Mouse (Mus musculus) neural tube, embryonic 10.5 days (tissue): Measurements from ENCODE around the gene Hs6st1.
"Not testable (repeated sequence)": the region's sequence is repeated elsewhere in the genome, so short reads cannot be mapped to it uniquely, and the experiment has no call there.

Experiments used
- DNase-seq: peaks from one replicate; pipeline ENCODE4 v3.0.0-alpha.2; 2017; ENCODE audit warnings: low spot score; ENCODE audit errors: extremely low spot score

The Hs6st1 gene

DNA sequence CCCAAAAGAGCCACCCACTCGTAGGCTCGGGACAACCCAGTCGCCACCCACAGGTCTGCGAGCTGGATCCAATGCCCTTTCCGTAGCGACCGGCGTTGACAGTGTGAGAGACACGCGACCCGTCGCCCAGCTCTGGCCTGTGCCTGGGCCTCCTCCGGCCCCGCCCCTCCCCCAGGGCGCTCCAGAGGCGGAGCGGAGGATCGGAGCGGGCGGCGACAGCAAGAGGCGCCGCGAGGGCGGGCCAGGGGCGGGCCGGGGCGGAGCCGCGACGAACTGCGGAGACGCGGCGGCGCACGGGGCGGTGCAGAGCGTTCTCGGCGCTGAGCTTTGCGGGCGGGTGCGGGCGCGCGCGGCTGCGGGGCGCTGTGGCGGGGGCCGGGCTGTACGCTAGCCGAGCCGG is at the start of gene Hs6st1:
Gene Hs6st1, plus strand, starts transcription at position 325 of the 400 bp plus-strand sequence.
- DNase-seq: peak; percentile 90

DNA sequence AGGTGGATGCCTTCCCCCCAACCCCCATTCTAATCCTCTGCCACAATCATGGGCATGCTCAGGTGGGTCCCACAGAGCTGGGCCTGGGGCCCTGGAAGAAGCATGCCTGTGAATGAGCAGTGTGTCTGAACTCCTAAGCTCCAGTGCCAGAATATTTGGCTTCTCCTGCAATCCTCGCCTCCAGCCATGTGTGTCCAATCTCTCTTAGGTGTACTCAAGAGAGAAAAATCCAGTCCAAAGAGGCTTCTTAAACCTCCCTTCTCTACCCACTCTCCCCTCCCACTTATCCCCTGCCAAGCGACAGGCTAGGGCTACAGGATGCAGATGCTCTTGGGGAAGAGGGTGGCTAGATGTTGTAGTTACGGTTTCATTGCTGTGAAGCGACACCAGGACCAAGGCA is 49.6 kb upstream of the Hs6st1 start:
- no peak for DNase-seq

- no peak for DNase-seq
Measured at GRCm38 (mm10) chr1:36019161-36019560, 49.0 kb upstream of the Hs6st1 start.

- no peak for DNase-seq
Measured at GRCm38 (mm10) chr1:36020315-36020714, 47.9 kb upstream of the Hs6st1 start.

DNA sequence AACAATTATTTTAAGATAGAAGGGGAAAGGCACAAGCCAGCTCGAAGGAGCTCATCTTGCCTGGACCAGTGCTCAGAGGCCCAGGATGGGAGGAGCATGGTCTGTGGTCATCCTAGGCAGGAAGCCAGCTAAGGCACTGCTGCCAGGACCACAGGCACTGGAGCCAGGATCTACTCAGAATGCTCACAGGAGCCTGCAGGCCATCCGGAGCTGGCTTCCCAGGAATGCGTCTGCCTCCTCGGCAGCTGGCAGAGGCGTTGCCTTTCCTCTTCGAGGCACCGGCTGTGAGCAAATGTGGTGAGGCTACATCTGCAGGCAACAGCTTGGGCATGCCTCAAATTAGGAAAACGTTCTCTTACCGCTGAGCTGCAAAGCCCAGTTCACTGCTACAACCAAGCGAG is 37.8 kb upstream of the Hs6st1 start:
- DNase-seq: peak; percentile 26

DNA sequence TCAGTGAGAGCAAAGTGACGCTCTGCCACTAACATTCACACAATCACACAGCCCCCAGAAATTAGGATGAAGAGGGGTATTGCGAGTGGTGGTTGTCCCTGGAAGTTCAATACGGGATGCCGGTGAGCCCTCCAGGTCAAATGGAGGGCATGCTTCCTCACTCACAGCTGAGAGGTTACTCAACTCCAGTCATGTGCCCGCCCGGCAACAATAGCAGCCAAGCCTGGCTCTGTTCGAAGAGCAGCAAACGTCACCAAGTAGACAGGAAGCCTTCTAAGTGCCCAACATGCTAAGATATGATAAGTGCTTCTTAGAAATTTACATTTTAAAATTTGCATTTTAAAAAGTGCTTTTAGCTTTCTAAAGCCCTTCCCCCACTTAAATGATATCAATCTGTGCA is 29.4 kb upstream of the Hs6st1 start:
- peak; percentile 7 for DNase-seq

DNA sequence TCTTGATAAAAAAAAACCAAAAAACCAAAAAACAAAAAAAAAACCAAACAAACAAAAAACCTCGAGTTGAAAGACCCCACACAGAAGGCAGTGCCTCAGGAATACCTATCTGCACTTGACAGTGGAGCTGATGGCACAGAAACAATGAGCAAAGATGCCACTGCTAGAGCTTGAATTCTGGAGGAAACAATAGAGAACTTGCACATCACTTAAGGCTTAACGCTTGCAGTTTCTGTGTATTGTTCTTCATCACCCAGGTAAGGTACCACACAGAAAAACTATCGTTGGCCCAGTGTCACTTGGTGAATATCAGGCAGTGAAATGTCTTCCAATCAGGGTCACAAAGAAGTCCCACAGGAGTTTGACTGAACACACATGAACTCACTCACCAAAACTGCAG is 26.1 kb upstream of the Hs6st1 start:
- peak; percentile 6 for DNase-seq

- DNase-seq: not testable (repeated sequence)
Measured at GRCm38 (mm10) chr1:36043793-36044192, 24.4 kb upstream of the Hs6st1 start.

DNA sequence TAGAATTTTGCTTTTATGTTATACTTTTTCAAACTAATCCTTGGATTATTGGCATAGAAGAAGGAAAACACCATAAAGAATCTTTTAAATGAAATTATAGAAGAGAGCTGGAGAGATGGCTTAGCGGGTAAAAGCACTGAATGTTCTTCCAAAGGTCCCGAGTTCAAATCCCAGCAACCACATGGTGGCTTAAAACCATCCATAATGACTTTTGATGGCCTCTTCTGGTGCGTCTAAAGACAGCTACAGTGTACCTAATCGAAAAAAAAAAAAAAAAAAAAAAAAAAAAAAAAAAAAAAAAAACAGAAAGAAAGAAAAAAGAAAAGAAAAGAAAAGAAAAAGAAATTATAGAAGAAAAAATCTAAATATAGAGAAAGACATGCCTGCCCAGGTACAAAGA is 23.9 kb upstream of the Hs6st1 start:
- no peak for DNase-seq

GRCm38 (mm10) chr1:36052672-36053071 is 15.5 kb upstream of the Hs6st1 start:
- DNase-seq: peak; percentile 5

DNA sequence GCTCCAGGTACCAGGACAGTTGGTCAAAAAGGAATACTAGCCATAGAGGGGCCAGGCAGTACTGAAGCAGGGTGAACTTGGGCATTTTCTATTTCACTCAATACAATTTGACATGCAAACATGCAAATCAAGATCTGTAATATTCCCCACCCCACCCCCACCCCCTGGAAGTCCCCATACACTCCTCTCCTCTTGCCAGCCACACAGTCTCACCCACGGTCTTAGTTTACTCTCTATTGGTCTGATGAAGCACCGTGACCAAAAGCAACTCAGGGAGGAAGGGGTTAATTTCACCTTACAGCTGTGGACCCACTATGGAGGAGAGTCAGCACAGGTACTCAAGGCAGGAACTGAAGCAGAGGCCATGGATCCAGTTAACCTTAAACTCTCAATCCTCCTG is 14.6 kb upstream of the Hs6st1 start:
- peak; percentile 4 for DNase-seq

DNA sequence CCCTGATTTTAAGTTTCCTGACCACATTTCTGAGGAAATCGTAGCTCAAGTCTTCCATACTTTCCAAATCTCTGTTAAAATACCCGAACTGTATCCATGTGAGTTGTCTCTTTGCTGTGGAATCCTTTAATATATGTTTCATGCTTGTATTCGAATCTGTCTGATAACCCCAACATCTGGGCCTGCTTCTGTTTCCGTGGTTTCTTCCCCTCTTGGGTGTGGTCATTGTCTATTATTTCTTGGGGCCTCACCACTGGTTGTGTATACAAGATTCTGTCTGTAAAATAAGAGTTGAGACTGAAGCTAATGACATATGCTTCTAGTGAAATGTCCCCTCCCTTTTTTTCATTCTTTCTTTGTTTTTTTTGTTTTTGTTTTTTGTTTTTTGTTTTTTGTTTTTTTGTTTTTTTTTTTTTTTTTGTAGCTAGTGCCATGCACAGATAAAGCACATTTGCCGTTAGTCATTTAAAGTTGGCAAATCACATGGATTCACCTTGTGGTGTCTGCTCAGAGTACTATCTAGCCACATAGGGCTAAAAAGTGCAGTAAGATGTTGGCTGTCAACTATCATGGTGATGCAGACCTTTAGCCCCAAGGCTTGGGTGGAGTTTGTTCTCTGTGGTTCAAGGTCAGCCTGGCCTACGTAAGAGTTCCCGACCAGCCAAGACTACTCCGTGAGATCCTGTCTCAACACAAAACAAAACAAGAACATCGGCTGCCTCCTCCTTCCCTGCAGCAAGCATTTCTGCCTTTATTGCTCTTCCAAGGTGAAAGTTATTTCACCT is 13.8 kb upstream of the Hs6st1 start:
- DNase-seq: peak; percentile 9

DNA sequence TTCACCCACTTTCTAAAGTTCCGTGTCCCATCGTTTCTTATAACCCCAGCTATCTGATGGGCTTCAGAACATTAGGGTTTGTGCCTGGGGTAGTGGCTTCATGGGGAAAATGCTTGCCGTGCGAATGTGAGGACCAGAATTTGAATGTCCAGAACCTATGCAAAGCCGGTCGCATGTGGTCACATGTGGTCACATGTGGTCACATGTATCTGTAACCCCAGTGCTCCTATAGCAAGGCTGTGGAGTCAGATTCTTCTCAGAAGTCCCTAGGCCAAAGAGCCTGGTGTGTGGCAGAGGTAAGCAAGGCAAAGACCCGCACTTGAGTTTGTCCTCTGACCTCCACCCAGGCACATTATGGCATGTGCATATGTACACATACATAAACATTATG is 13.2 kb upstream of the Hs6st1 start:
- peak; percentile 9 for DNase-seq

DNA sequence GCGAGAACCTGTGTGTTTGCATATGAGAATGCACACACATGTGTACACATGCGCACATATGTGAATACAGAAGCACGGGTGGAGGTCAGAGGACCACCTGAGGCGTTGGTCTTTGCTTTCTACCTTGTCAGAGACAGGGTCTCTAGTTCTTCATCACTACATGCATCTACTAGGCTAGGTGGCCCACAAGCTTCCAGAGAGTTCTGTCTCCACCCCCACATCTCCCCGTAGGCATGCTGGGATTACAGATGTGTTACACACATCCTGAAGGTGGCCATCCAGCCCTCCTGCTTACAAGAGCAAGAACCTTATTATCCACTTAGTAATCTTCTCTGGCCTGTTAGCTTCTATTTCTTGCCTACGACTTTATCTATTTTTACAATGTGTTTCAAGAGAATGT is 8.8 kb upstream of the Hs6st1 start:
- peak; percentile 9 for DNase-seq

DNA sequence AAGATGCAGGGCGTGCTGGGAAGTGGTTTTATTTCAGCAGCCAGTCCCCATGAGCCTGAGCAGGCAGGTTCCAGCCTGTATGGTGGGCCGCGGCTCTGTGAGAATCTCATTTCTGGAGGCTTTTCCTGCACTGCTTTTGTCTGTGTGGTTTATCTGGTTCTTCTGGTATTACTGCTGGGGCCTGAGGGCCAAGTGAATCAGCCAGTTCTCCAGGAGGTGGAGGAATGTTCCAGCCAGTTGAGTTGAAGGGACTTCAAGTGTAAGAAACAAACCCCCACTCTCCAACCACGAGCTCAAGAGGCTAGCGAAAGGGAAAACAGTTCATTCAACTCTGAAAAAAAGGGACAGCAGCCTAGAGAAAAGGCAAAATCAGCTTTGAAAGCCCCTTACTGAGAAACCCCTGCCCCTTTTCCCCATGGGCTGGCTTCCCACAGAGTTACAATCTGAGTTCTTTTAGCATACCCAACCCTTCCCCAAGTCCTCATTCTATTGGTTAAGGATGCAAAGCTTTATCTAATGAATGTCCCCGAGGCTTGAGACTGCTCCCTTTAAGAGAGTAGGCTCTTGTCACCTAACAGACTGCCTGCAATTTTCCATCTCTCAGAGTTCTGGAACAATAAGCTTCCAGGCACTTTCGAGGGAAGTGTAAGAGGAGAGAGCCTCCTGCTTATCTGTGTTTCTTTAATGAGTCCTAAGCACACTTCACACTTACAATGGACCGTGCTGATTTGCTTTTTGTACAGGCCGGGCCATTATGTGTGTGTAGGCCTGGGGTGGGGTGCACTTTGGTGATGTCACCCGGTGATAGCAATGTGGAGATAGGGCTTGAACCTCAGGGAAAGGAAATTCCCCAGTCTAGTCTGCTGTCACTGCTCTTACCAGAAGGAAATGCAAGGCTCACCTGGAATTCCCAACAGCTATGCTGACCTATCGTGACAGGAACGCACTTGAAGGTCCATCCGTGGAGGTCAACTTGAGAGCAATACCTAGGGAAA is 7.9 kb upstream of the Hs6st1 start:
- DNase-seq: peak; percentile 12

DNA sequence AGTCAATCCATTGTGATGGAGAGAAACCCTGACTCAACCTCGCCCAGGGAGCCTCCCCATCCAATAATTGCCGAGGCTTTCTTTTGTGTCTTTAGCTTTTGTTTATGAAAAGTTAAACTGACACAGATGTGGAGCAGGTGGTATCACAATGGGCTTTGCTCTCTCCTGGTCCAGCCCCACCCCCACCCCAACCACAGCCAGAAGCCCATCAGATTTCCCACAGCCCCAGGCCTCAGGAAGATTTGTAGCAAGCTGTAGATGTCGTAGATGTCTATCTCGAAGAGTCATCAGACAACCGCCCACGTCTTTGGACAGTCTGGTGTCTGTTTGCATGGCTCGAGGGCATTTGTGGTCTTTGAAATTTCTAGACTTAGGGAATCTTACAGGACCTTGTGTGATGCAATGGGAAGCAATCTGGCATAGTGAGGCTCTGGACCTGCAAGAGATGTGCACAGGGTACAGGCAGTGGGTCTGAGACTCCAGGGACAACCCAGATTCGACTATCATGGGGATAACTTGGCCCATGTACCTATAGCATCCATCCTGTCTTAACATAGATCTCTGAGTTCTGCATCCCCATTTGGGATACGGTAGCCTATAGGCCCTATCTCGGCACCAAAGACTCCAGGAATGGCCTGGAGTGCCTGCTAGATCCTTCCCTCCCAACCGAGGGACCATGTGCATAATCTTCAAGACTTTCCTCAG is 6.8 kb upstream of the Hs6st1 start:
- peak; percentile 13 for DNase-seq

DNA sequence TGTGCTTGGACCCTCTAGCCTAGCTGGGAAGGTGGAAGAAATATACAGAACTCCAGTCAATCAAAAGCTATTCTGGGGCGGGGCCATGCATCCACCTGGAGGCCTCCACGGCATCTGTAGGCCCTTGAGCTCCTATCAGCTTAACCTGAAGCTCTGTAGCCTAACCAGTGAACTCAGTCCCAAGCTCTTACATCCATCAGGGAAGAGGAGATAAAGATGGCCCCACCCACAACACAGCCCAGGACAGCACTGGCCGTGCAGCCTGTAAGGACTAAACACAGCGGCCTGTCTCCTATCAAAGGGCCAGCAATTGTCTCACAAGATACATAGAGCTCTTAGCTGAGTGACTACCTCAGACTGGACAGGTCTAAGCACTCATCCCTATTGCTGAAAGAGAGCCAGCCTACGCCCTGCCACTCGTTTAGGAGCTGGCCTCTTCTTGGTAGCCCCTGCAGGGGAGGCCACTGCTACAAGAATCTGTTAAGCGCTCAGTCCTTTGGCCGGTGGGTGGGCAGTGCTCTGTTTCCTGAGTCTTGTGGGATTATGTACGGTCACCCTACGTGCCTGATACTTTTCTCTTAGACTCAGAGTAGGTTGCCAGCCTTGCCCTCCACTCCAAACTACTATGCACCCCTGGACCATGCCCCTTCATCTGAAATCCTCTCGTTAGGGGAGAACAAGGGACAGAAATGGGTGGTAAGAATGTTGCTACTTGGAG is 6.0 kb upstream of the Hs6st1 start:
- peak; percentile 11 for DNase-seq

GRCm38 (mm10) chr1:36062826-36063640 is 5.2 kb upstream of the Hs6st1 start:
- DNase-seq: peak; percentile 15

GRCm38 (mm10) chr1:36063641-36063955 is 4.6 kb upstream of the Hs6st1 start:
- DNase-seq: no peak

DNA sequence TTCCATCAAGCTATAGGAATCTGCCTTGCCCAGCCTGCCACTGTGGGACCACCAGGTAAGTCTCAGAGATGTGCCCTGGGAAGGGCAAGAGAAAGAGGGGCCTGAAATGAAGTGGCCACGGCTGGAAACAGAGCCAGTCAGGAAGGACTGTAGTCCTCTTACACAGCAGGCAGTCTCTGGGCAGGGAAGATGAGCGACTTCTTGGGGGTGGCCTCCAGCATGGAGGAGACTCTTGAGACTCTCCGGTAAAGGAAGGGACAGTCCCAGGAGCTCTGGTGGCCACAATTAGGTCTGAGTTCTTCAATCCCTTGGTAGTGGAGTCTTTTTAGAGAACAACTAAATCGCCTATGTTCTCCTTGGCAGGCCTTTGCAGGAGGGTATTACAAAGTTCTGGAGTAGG is 4.0 kb upstream of the Hs6st1 start:
- DNase-seq: no peak
